Mouse (Mus musculus) spleen, adult 18-20 months (tissue): ENCODE measurements around the gene Dixdc1.

Source experiments
- DNase-seq, 2 experiments: peaks; one replicate each; pipeline ENCODE4 v3.0.0; 2022; ENCODE audit warnings: mixed read lengths in 2 of 2

Dixdc1 gene

GRCm38 (mm10) chr9:50738914-50739870, at the start of gene Dixdc1:
Dixdc1 (minus strand) TSS chr9:50739517.
- peak; percentile 76 to 78 for DNase-seq

- DNase-seq: peak in 1 of 2 experiments; percentile 45
These were observed 42.8 kb upstream of the Dixdc1 start for GRCm38 (mm10) chr9:50782155-50782554.

DNA sequence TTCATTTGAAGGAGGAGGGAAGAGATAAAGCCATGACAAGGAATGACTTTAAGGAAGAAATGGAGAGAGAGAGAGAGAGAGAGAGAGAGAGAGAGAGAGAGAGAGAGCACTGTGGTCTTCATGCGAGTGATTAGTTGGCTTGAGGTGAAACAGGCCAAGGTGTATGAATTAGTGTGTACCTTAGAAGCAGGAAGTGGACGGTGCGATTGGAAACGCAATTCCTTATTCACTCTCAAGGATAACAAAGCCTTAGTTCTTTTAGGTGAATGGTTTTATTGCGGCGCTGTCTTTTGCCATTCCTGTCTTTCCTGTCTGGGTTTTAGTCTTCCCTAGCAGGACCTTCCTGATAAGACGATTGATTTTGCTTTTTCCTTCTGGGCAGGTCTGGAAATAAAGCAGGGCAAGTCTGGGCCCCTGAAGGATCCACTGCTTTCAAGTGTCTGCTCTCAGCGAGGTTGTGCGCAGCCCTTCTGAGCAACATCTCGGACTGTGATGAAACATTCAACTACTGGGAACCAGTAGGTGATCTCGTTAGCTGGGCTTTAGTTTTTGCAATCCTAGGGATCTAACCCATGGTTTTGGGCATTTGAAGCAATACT, 36.9 kb upstream of the Dixdc1 start:
- DNase-seq: no peak

GRCm38 (mm10) chr9:50775662-50776126, 36.4 kb upstream of the Dixdc1 start:
- DNase-seq: no peak

DNA sequence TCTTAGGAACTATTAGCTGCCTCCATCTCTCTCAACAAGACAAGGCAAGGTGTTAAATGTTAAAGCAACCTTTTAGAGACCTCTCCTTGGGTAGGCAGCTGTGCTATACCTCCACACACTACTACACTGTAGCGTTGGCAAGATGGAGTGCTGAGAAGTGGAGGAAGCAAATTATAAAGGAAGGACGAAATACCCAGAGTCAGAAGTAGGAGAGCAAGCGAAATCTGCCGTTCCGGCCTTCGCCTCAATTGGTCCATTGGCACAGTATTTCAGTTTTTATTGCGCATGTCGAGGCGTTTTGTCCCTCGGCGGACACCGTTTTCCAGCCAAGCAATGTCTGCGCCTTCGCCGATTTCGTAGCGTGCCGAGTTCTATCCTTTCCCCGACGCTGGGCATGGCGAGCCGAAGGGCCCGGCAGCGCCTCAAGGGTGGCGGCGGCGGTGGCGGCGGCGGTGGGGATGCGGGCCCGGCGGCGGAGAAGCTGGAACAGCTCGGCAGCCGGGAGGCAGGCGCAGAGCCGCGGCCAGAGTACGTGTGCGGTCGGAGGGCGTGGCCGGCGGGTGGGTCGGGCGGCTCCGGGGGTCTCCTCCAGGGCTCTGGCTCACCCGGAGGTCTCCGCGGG, 35.8 kb upstream of the Dixdc1 start, which contains the start of the genes Alg9 and 1110032A03Rik:
TSS of gene Alg9 (plus strand) at position 29 of the 622 bp plus-strand sequence.
TSS of gene 1110032A03Rik (minus strand) at position 530 of the 622 bp plus-strand sequence.
- DNase-seq: peak; percentile 70 to 89

GRCm38 (mm10) chr9:50774026-50774462, 34.7 kb upstream of the Dixdc1 start:
- no peak for DNase-seq

DNA sequence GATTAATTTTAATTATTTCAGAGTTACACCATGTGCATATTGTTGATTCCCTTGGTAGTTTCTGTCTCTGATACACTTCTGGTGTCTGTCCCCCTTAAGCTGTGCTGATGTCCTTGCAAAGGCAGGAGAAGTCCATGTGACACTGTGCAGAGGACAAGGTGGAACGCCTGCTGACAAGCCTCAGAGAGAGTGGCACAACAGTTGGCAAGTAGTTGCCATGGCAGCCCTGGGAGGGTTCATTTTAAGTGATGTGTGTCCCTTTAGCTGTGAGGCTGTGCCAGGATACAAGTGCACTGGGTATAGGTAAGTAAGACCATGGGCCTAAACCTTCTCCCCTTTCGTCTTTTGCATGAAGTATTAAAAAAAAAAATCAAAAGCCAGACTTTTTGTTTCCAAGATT, 30.7 kb upstream of the Dixdc1 start:
- no peak for DNase-seq

GRCm38 (mm10) chr9:50768107-50769002, 29.0 kb upstream of the Dixdc1 start, which contains the start of gene Fdxacb1:
Fdxacb1 (plus strand) TSS chr9:50768236.
- DNase-seq: peak; percentile 94 to 95

GRCm38 (mm10) chr9:50767531-50768106, 28.3 kb upstream of the Dixdc1 start:
- no peak for DNase-seq

- no peak for DNase-seq
These were observed 24.0 kb upstream of the Dixdc1 start for GRCm38 (mm10) chr9:50763331-50763730.

GRCm38 (mm10) chr9:50761520-50762243, 22.4 kb upstream of the Dixdc1 start:
- no peak for DNase-seq

DNA sequence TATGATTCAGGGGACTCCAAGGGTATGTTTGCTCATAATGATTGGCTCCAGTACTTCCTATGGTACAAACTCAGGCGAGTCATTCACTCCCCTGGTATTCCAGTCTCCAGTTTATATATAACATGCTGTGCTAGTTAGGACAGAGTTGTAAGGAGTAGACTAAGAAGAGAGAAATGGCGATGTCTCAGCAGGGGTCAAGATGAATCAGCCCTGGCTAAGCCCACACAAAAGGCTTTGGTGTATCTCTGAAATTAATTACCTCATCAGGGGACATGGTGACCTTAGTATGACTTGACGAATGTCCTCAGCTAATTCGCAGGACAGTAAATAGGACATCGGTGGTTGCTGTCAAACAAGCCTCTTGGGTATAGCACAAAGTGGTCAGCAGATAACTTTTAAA, 17.4 kb upstream of the Dixdc1 start:
- DNase-seq: no peak

GRCm38 (mm10) chr9:50753947-50754346, 14.6 kb upstream of the Dixdc1 start:
- DNase-seq: no peak

GRCm38 (mm10) chr9:50752784-50753615, 13.7 kb upstream of the Dixdc1 start:
- DNase-seq: no peak

GRCm38 (mm10) chr9:50752054-50752602, 12.8 kb upstream of the Dixdc1 start, which contains the start of gene Hspb2:
Hspb2 (minus strand) TSS chr9:50752354.
- DNase-seq: no peak

- DNase-seq: no peak
These were observed 12.0 kb upstream of the Dixdc1 start, which contains the start of gene Cryab for GRCm38 (mm10) chr9:50751323-50751722. Cryab (plus strand) TSS chr9:50751325.

DNA sequence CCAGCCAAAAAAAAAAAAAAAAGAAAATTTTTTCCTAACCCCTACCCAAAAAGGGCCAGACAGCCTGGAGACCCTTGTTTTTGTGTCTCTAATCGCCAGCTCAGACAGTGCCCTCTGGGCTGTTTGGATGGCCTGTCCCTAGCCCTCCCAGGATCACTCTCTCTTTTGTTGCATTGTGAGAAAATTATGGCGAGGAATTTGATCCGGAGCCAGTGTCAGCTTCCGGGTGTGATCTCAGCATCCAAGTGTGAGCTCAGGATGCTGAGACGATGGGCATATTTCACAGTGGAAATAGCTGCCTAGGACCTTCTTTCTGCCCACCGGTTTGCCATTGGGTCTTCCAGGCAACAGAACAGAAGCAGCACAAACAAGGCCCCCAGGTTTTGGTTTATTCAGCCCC, 11.4 kb upstream of the Dixdc1 start:
- no peak for DNase-seq

DNA sequence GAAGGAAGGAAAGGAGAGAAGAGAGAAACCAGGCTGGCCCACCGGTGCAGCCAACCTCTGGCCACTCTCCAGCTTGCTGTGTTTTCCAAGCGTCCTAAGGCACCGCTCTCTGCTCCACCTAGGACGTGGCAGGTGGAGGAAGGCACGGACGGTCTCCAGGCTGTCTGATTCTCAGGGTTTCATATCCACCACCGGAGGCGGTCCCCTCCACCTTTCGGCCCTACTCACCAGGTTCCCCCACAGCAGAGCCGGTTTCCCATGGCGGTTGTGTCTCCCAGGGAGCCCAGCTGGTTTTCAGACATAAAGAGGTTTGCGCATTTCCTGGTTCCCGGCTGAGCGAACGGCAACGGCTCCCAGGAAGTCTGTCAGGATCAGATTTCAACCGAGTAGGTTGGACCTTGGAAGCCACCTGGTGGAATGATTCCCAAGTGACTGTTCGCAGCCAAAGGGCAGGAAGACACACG, 6.9 kb upstream of the Dixdc1 start, which contains the start of gene 2310030G06Rik:
TSS of gene 2310030G06Rik (minus strand) at position 323 of the 464 bp plus-strand sequence.
- no peak for DNase-seq

- no peak for DNase-seq
These were observed 6.5 kb upstream of the Dixdc1 start for GRCm38 (mm10) chr9:50745806-50746205.
